Mouse (Mus musculus) spleen, adult 2 months (tissue): ENCODE measurements around the gene Sstr5.

Experiments
- CTCF ChIP-seq: fragments of 200-500 bp; IDR thresholded peaks from 2 replicates; pipeline ENCODE4 v1.5.1; 2011; ENCODE audit warnings: mild to moderate bottlenecking, inconsistent platforms; ENCODE audit not compliant: insufficient read depth, insufficient read length, insufficient replicate concordance; ENCODE audit errors: extremely low read depth
- POLR2A ChIP-seq: fragments of 200-500 bp; IDR thresholded peaks from 2 replicates; pipeline ENCODE4 v1.6.1; 2011; ENCODE audit warnings: low read depth, low read length, inconsistent platforms

GRCm38 (mm10) chr17:25471418-25471817, 25.7 kb downstream of the Sstr5 start:
- TF ChIP-seq CTCF (no peak), POLR2A (no peak)
